Mouse (Mus musculus) liver, embryonic 11.5 days (tissue): Measurements from ENCODE around the gene Tubgcp2. TPM values are rescaled to one million over a fixed set of nuclear protein-coding genes. Genes with fewer than 3 reads are reported as not detected.

Experiments
- ATAC-seq: fragments of 200-750 bp; cut with Nextera tagmentation; replicated peaks from 2 replicates; pipeline ENCODE4 v1.8.0; 2017; ENCODE audit warnings: moderate number of reproducible peaks, mild to moderate bottlenecking, moderate TSS enrichment, moderate library complexity; ENCODE audit not compliant: low FRiP score
- DNase-seq: peaks from one replicate; pipeline ENCODE4 v3.0.0-alpha.2; 2017; ENCODE audit warnings: low spot score
- H3K27ac ChIP-seq: fragments of 300-500 bp; sonication (generic); 2 replicates; pipeline ENCODE4 v1.5.1; 2014; ENCODE audit warnings: mild to moderate bottlenecking, low read depth, low read length, control low read depth
- H3K27me3 ChIP-seq: fragments of 300-500 bp; sonication (generic); replicated peaks from 2 replicates; pipeline ENCODE4 v1.6.1; 2014; ENCODE audit warnings: low read length, mixed read lengths; ENCODE audit not compliant: control insufficient read depth, insufficient read depth
- H3K36me3 ChIP-seq: fragments of 300-500 bp; sonication (generic); 2 replicates; pipeline ENCODE4 v1.6.1; 2014; ENCODE audit warnings: mild to moderate bottlenecking, low read length, moderate library complexity, mixed read lengths; ENCODE audit not compliant: control insufficient read depth, insufficient read depth
- H3K4me1 ChIP-seq: fragments of 300-500 bp; sonication (generic); replicated peaks from 2 replicates; pipeline ENCODE4 v1.6.1; 2014; ENCODE audit warnings: low read length, mixed read lengths; ENCODE audit not compliant: control insufficient read depth, insufficient read depth
- H3K4me2 ChIP-seq: fragments of 300-500 bp; sonication (generic); 2 replicates; pipeline ENCODE4 v1.6.1; 2014; ENCODE audit warnings: mild to moderate bottlenecking, control low read depth, moderate library complexity
- H3K4me3 ChIP-seq: fragments of 300-500 bp; sonication (generic); 2 replicates; pipeline ENCODE4 v1.5.1; 2014; ENCODE audit warnings: low read depth, low read length, control low read depth
- H3K9ac ChIP-seq: fragments of 300-500 bp; sonication (generic); 2 replicates; pipeline ENCODE4 v1.6.1; 2014; ENCODE audit warnings: low read depth, low read length, control low read depth
- H3K9me3 ChIP-seq: fragments of 300-500 bp; sonication (generic); 2 replicates; pipeline ENCODE4 v1.6.1; 2016; ENCODE audit warnings: low read length, inconsistent platforms, mixed read lengths; ENCODE audit not compliant: control insufficient read depth
- WGBS: fragments of 180-500 bp; shearing (Covaris S2); extraction: QIAGEN DNeasy Blood & Tissue Kit; methylation state at CpG from one replicate; pipeline ENCODE4 v1.1.7; 2014; 5-methylcytosine and 5-hydroxymethylcytosine counted together
- polyA plus RNA-seq: library from polyadenylated mRNA; unstranded; fragments of >200 nt; fragmentation: Nextera tagmentation; extraction: Ambion mirVana; gene quantifications from 2 replicates; pipeline ENCODE4 v1.2.1, GENCODE M21; 2014

Tubgcp2 gene
- polyA plus RNA-seq, 1 experiment from 2014 or later = 45.1 TPM

- H3K9me3 ChIP-seq = no peaks in the 10 kb centered on the region
- H3K36me3 ChIP-seq = peaks cover 27% of the 10 kb centered on the region
- no peaks in the 10 kb centered on the region for H3K4me1 ChIP-seq
- H3K27me3 ChIP-seq = no peaks in the 10 kb centered on the region
- H3K4me3 ChIP-seq = no peak overlapping the region
- no peak overlapping the region for H3K9ac ChIP-seq
- ATAC-seq (no peak), DNase-seq (no peak)
- H3K27ac ChIP-seq = no peak overlapping the region
- 95% methylated on average over 13 of the region's 13 CpGs for WGBS
- H3K4me2 ChIP-seq = no peak overlapping the region
Measured at GRCm38 (mm10) chr7:139998691-139999350, 37.6 kb downstream of the Tubgcp2 start.

DNA sequence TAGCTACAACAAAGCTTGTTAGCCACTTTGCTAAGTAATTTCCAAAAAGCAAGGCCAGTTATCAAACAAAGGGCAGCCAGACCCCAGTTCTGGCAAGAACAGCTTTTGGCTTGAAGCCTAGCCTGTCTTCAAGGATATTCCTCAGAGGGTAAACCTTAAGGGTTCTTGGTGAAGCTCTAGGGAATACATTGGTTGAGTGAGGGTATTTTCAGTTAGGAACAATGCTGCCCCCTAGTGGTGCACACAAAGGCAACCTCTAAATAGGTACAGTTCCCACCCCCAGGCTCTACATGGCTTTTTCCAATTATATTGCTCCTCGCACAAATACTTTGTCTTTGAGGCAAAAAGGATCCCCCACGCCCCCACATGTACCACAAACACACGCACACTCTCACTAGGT, 41.8 kb downstream of the Tubgcp2 start:
- 37% methylated on average over 3 of the region's 3 CpGs for WGBS
- Histone ChIP-seq H3K27me3 (no peaks in the 10 kb centered on the region), H3K4me1 (no peaks in the 10 kb centered on the region), H3K4me2 (no peak overlapping the region), H3K36me3 (peaks cover 10% of the 10 kb centered on the region; the same call in 1 of the 2 replicates), H3K27ac (no peak overlapping the region), H3K9ac (no peak overlapping the region), H3K4me3 (no peak overlapping the region), H3K9me3 (no peaks in the 10 kb centered on the region)
- no peak for ATAC-seq
- DNase-seq = peak; percentile 41

- Histone ChIP-seq H3K27me3 (no peaks in the 10 kb centered on the region), H3K4me3 (no peak overlapping the region), H3K4me2 (no peak overlapping the region), H3K9ac (no peak overlapping the region), H3K9me3 (no peaks in the 10 kb centered on the region), H3K36me3 (peaks cover 10% of the 10 kb centered on the region; the same call in 1 of the 2 replicates), H3K4me1 (no peaks in the 10 kb centered on the region), H3K27ac (no peak overlapping the region)
- DNase-seq = no peak
- 77% methylated on average over 4 of the region's 4 CpGs for WGBS
- ATAC-seq = no peak
Measured at GRCm38 (mm10) chr7:139994202-139994601, 42.3 kb downstream of the Tubgcp2 start.

GRCm38 (mm10) chr7:139993532-139993931, 42.9 kb downstream of the Tubgcp2 start:
- DNase-seq (no peak), ATAC-seq (no peak)
- no peak overlapping the region for H3K4me3 ChIP-seq

DNA sequence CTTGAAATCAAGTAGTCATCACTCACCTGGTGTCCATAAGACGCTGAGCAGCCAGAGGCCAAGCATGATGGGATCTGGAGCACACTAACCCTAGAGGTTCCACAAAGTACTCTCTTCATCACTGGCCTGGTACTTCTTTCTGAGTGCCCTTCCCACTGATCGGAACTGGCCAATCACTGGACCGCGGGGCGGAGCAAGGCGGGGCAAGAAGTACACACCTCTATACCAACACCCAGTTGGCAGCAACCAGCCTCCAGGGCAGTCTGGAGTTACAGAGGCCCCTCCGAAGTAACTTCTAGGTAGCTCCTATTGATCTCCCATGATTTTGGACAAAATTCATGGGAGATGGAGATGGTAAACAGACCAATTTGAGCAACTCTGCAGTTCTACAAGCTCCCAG, 44.1 kb downstream of the Tubgcp2 start, which contains the start of gene Adam8:
Gene Adam8, minus strand, starts transcription at position 157 of the 400 bp plus-strand sequence.
- no peak for DNase-seq
- Histone ChIP-seq H3K9ac (no peak within 1 kb of the TSS), H3K27ac (no peak within 1 kb of the TSS), H3K4me2 (no peak within 1 kb of the TSS), H3K4me3 (no peak within 1 kb of the TSS), H3K27me3 (no peaks in the 10 kb centered on the region), H3K4me1 (no peaks in the 10 kb centered on the region), H3K36me3 (no peaks in the 10 kb centered on the region), H3K9me3 (no peaks in the 10 kb centered on the region)
- WGBS = 25% methylated on average over 7 of the region's 7 CpGs
- peak; percentile 73 for ATAC-seq

More at GRCm38 (mm10) chr7:139993532-139993931, 42.9 kb downstream of the Tubgcp2 start:
- Histone ChIP-seq H3K36me3 (peaks cover 4% of the 10 kb centered on the region; the same call in 1 of the 2 replicates), H3K27ac (no peak overlapping the region), H3K9me3 (no peaks in the 10 kb centered on the region), H3K4me2 (no peak overlapping the region), H3K27me3 (no peaks in the 10 kb centered on the region), H3K4me1 (no peaks in the 10 kb centered on the region), H3K9ac (no peak overlapping the region)
- 86% methylated on average over 6 of the region's 6 CpGs for WGBS

GRCm38 (mm10) chr7:139990864-139991394, 45.5 kb downstream of the Tubgcp2 start:
- 59% methylated on average over 8 of the region's 8 CpGs for WGBS
- no peaks in the 10 kb centered on the region for H3K36me3 ChIP-seq
- H3K4me3 ChIP-seq = no peak overlapping the region
- no peak for DNase-seq
- no peaks in the 10 kb centered on the region for H3K9me3 ChIP-seq
- no peaks in the 10 kb centered on the region for H3K27me3 ChIP-seq
- H3K4me1 ChIP-seq = no peaks in the 10 kb centered on the region
- ATAC-seq = no peak
- H3K4me2 ChIP-seq = no peak overlapping the region
- no peak overlapping the region for H3K9ac ChIP-seq
- no peak overlapping the region for H3K27ac ChIP-seq

DNA sequence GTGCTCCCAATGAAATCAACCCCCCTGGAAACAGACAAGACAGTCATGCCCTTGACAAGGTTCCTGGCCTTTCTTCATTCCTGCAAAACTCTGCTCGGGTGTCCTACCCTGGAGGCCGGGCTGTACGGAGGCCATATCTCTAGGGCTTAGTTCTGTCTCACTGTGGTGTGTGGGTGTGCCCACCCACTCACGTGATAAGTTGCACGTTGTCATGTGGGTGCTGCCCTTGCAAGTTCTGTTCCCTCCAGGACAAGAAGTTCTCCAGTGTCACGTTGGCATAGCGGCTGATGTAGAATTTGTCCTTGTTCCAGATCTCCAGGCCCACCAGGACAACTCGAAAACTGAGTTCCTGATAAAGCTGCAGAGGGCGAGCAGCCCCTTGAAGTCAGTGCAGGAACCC, 48.2 kb downstream of the Tubgcp2 start:
- no peaks in the 10 kb centered on the region for H3K4me1 ChIP-seq
- no peaks in the 10 kb centered on the region for H3K27me3 ChIP-seq
- DNase-seq = no peak
- no peak overlapping the region for H3K4me3 ChIP-seq
- no peaks in the 10 kb centered on the region for H3K9me3 ChIP-seq
- no peak overlapping the region for H3K9ac ChIP-seq
- 77% methylated on average over 9 of the region's 9 CpGs for WGBS
- H3K4me2 ChIP-seq = no peak overlapping the region
- H3K27ac ChIP-seq = no peak overlapping the region
- H3K36me3 ChIP-seq = no peaks in the 10 kb centered on the region
- no peak for ATAC-seq

DNA sequence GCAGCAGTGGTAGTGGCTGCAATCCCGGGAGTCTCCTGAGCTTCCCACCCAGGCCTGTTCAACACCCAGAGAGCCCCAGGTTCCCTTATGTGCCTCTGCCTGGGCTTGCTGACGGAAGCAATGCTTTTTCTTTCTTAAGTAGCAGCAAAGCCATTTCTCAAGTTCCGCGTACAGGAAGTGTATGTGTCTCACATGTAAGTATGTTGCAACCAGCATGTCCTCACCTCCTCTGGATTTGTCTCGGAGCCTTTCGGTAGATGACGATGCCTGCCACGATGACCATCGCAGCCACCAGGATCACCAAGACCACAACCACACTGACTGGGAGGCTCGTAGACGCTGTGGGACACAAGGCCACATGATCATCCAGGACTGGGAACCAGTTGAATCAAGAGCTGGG, 52.0 kb downstream of the Tubgcp2 start:
- ATAC-seq (no peak), DNase-seq (no peak)
- WGBS = 83% methylated on average over 11 of the region's 11 CpGs

GRCm38 (mm10) chr7:139982058-139982457, 54.4 kb downstream of the Tubgcp2 start:
- H3K36me3 ChIP-seq = no peaks in the 10 kb centered on the region
- no peak overlapping the region for H3K27ac ChIP-seq
- H3K4me1 ChIP-seq = no peaks in the 10 kb centered on the region
- H3K9me3 ChIP-seq = no peaks in the 10 kb centered on the region
- no peak overlapping the region for H3K4me2 ChIP-seq
- DNase-seq = no peak
- H3K4me3 ChIP-seq = no peak overlapping the region
- ATAC-seq = no peak
- WGBS = 74% methylated on average over 11 of the region's 11 CpGs
- peaks cover 3% of the 10 kb centered on the region; the same call in 1 of the 2 replicates for H3K27me3 ChIP-seq
- no peak overlapping the region for H3K9ac ChIP-seq

More for the DNA sequence above, 52.0 kb downstream of the Tubgcp2 start:
- Histone ChIP-seq H3K27ac (no peak overlapping the region), H3K4me3 (no peak overlapping the region), H3K4me1 (no peaks in the 10 kb centered on the region), H3K36me3 (no peaks in the 10 kb centered on the region), H3K9me3 (no peaks in the 10 kb centered on the region), H3K9ac (no peak overlapping the region), H3K4me2 (no peak overlapping the region), H3K27me3 (no peaks in the 10 kb centered on the region)
